Mouse (Mus musculus) liver, embryonic 14.5 days (tissue): Measurements from ENCODE around the gene Gm8439. TPM values are rescaled to one million over a fixed set of nuclear protein-coding genes. Genes with fewer than 3 reads are reported as not detected.
A peak's percentile ranks its signal among the peaks of the same experiment; 100 is the strongest.

Experiments
- ATAC-seq: fragments of 200-750 bp; cut with Nextera tagmentation; 2 replicates; pipeline ENCODE4 v1.8.0; 2017; ENCODE audit warnings: moderate number of reproducible peaks, mild to moderate bottlenecking, moderate library complexity; ENCODE audit not compliant: insufficient read depth
- DNase-seq, 3 experiments: peaks; one replicate each; pipeline ENCODE4 v3.0.0-alpha.2; 2012 to 2013; ENCODE audit warnings: low read depth in 3 of 3, low spot score in 3 of 3
- H3K27ac ChIP-seq: fragments of 300-500 bp; sonication (generic); 2 replicates; pipeline ENCODE4 v1.5.1; 2014; ENCODE audit warnings: moderate library complexity, mild to moderate bottlenecking, control low read depth, inconsistent platforms
- H3K27me3 ChIP-seq: fragments of 300-500 bp; sonication (generic); 2 replicates; pipeline ENCODE4 v1.6.1; 2014; ENCODE audit warnings: mild to moderate bottlenecking, low read length, moderate library complexity; ENCODE audit not compliant: control insufficient read depth, insufficient read depth
- H3K36me3 ChIP-seq: fragments of 300-500 bp; sonication (generic); replicated peaks from 2 replicates; pipeline ENCODE4 v1.6.1; 2014; ENCODE audit warnings: low read depth; ENCODE audit not compliant: control insufficient read depth, insufficient read depth
- H3K4me1 ChIP-seq, 2 experiments: fragments of 200-500 bp in 1 of 2; fragments of 300-500 bp in 1 of 2; sonication (generic) in 1 of 2; replicated peaks; 2 replicates each; pipeline ENCODE4 v1.6.1; 2012 to 2014; ENCODE audit warnings: antibody characterized with exemption in 1 of 2, inconsistent platforms in 1 of 2, low read length in 1 of 2; ENCODE audit not compliant: control insufficient read depth in 2 of 2, insufficient read depth in 2 of 2
- H3K4me2 ChIP-seq: fragments of 300-500 bp; sonication (generic); 2 replicates; pipeline ENCODE4 v1.6.1; 2014; ENCODE audit warnings: low read depth, mild to moderate bottlenecking, control low read depth, moderate library complexity
- H3K4me3 ChIP-seq, 2 experiments: fragments of 200-500 bp in 1 of 2; fragments of 300-500 bp in 1 of 2; sonication (generic) in 1 of 2; 2 replicates each; pipeline ENCODE4 v1.5.1; 2012 to 2014; ENCODE audit warnings: low read depth in 2 of 2, low read length in 2 of 2, mild to moderate bottlenecking in 2 of 2, control low read depth in 1 of 2, inconsistent platforms in 1 of 2, moderate library complexity in 1 of 2; ENCODE audit not compliant: insufficient read depth in 1 of 2
- H3K9ac ChIP-seq: fragments of 300-500 bp; sonication (generic); replicated peaks from 2 replicates; pipeline ENCODE4 v1.6.1; 2014; ENCODE audit warnings: mild to moderate bottlenecking, control low read depth, moderate library complexity
- H3K9me3 ChIP-seq: fragments of 300-500 bp; sonication (generic); 2 replicates; pipeline ENCODE4 v1.6.1; 2016; ENCODE audit warnings: low read length, mixed read lengths; ENCODE audit not compliant: control insufficient read depth
- CTCF ChIP-seq: IDR thresholded peaks from 2 replicates; pipeline ENCODE4 v1.5.1; 2016; ENCODE audit warnings: antibody characterized with exemption, low read depth, control low read depth
- EP300 ChIP-seq: IDR thresholded peaks from 2 replicates; pipeline ENCODE4 v1.6.1; 2016; ENCODE audit warnings: antibody characterized with exemption, low read depth
- WGBS: fragments of 180-500 bp; shearing (Covaris S2); extraction: QIAGEN DNeasy Blood & Tissue Kit; methylation state at CpG from one replicate; pipeline ENCODE4 v1.1.7; 2014; ENCODE audit not compliant: insufficient replicate concordance; 5-methylcytosine and 5-hydroxymethylcytosine counted together
- polyA plus RNA-seq, 2 experiments: library from polyadenylated mRNA; depleted of rRNA in 1 of 2; stranded (reverse) in 1 of 2; unstranded in 1 of 2; fragments of >200 nt; fragmentation: Nextera tagmentation in 1 of 2; extraction: Ambion mirVana in 1 of 2; gene quantifications; 2 replicates each; pipeline versions ENCODE4 v1.2.1 to v1.2.3; 2012 to 2014

Gene Gm8439
- polyA plus RNA-seq, 2 experiments, result not detected

GRCm38 (mm10) chr4:120569025-120569424 is 19.5 kb upstream of the Gm8439 start:
- Histone ChIP-seq H3K4me2 (peak overlapping the region; percentile 97), H3K36me3 (peaks cover 15% of the 10 kb centered on the region), H3K27me3 (no peaks in the 10 kb centered on the region), H3K4me1 (peaks cover 14 to 17% of the 10 kb centered on the region in 2 experiments), H3K4me3 (peak overlapping the region; percentile 84 to 87), H3K27ac (no peak overlapping the region), H3K9ac (peak overlapping the region; percentile 89), H3K9me3 (no peaks in the 10 kb centered on the region)
- 3% methylated on average over 4 of the region's 4 CpGs for WGBS
- no peak for DNase-seq
- TF ChIP-seq CTCF (no peak), EP300 (no peak)
- ATAC-seq, result no peak

GRCm38 (mm10) chr4:120569486-120570437 is 18.8 kb upstream of the Gm8439 start, which contains the start of gene Ctps:
Gene Ctps, minus strand, starts transcription at chr4:120570276.
- H3K4me2 ChIP-seq, result peak within 1 kb of the TSS; percentile 97
- peak within 1 kb of the TSS; percentile 89 for H3K9ac ChIP-seq
- peak within 1 kb of the TSS; percentile 72 for H3K27ac ChIP-seq
- WGBS, result under 1% methylated on average over 91 of the region's 97 CpGs
- ATAC-seq (peak; percentile 97), DNase-seq (peak; percentile 85 to 86 (median 86))
- H3K4me1 ChIP-seq, result peaks cover 14 to 17% of the 10 kb centered on the region in 2 experiments
- TF ChIP-seq CTCF (no peak), EP300 (no peak)
- H3K36me3 ChIP-seq, result peaks cover 7% of the 10 kb centered on the region
- H3K4me3 ChIP-seq, result peak within 1 kb of the TSS; percentile 84 to 87
- H3K9me3 ChIP-seq, result no peaks in the 10 kb centered on the region
- no peaks in the 10 kb centered on the region for H3K27me3 ChIP-seq

GRCm38 (mm10) chr4:120570438-120571069 is 18.0 kb upstream of the Gm8439 start:
- Histone ChIP-seq H3K4me3 (peak overlapping the region; percentile 84 to 87), H3K9ac (peak overlapping the region; percentile 89), H3K27ac (peak overlapping the region; percentile 72), H3K4me2 (peak overlapping the region; percentile 97), H3K27me3 (no peaks in the 10 kb centered on the region), H3K4me1 (peaks cover 14 to 17% of the 10 kb centered on the region in 2 experiments), H3K36me3 (peaks cover under 1% of the 10 kb centered on the region; the same call in 1 of the 2 replicates), H3K9me3 (no peaks in the 10 kb centered on the region)
- whole genome bisulfite sequencing, result 3% methylated on average over 27 of the region's 27 CpGs
- no peak for TF ChIP-seq EP300
- TF ChIP-seq CTCF, result no peak
- no peak for DNase-seq
- peak; percentile 61 for ATAC-seq

GRCm38 (mm10) chr4:120571070-120571464 is 17.5 kb upstream of the Gm8439 start:
- Histone ChIP-seq H3K4me2 (peak overlapping the region; percentile 97), H3K4me1 (peaks cover 14 to 17% of the 10 kb centered on the region in 2 experiments), H3K27me3 (no peaks in the 10 kb centered on the region), H3K4me3 (peak overlapping the region in 1 of 2 experiments; percentile 84; a peak in 2 of 4 replicates), H3K36me3 (no peaks in the 10 kb centered on the region; the same call in 1 of the 2 replicates), H3K9me3 (no peaks in the 10 kb centered on the region), H3K27ac (no peak overlapping the region), H3K9ac (peak overlapping the region; percentile 89)
- ATAC-seq (no peak), DNase-seq (no peak)
- 64% methylated on average over 3 of the region's 3 CpGs for WGBS
- TF ChIP-seq EP300, result no peak
- no peak for TF ChIP-seq CTCF

GRCm38 (mm10) chr4:120571691-120572090 is 16.9 kb upstream of the Gm8439 start:
- TF ChIP-seq CTCF (no peak), EP300 (no peak)
- H3K4me3 ChIP-seq, result no peak overlapping the region
- no peaks in the 10 kb centered on the region; the same call in 1 of the 2 replicates for H3K36me3 ChIP-seq
- DNase-seq, result no peak
- H3K4me2 ChIP-seq, result no peak overlapping the region
- H3K27me3 ChIP-seq, result no peaks in the 10 kb centered on the region
- H3K4me1 ChIP-seq, result peaks cover 12 to 16% of the 10 kb centered on the region in 2 experiments
- no peak overlapping the region for H3K9ac ChIP-seq
- ATAC-seq, result no peak
- WGBS, result 53% methylated on average over 3 of the region's 3 CpGs
- no peaks in the 10 kb centered on the region for H3K9me3 ChIP-seq
- no peak overlapping the region for H3K27ac ChIP-seq
